Mouse (Mus musculus) intestine, postnatal 0 days (tissue): ENCODE measurements around the gene Aldh1l1. TPM values are rescaled to one million over a fixed set of nuclear protein-coding genes. Genes with fewer than 3 reads are reported as not detected.

Experiments used
- ATAC-seq: fragments of 200-750 bp; cut with Nextera tagmentation; 2 replicates; pipeline ENCODE4 v1.8.0; 2017; ENCODE audit warnings: mild to moderate bottlenecking, moderate TSS enrichment, moderate library complexity
- H3K27ac ChIP-seq: fragments of 300-500 bp; sonication (generic); 2 replicates; pipeline ENCODE4 v1.5.1; 2014; ENCODE audit warnings: mild to moderate bottlenecking, low read depth, low read length, moderate library complexity
- H3K27me3 ChIP-seq: fragments of 300-500 bp; sonication (generic); replicated peaks from 2 replicates; pipeline ENCODE4 v1.6.1; 2014; ENCODE audit warnings: low read length, mixed read lengths; ENCODE audit not compliant: control insufficient read depth, insufficient read depth
- H3K36me3 ChIP-seq: fragments of 300-500 bp; sonication (generic); 2 replicates; pipeline ENCODE4 v1.6.1; 2014; ENCODE audit warnings: mild to moderate bottlenecking, moderate library complexity; ENCODE audit not compliant: control insufficient read depth, insufficient read depth
- H3K4me1 ChIP-seq: fragments of 300-500 bp; sonication (generic); replicated peaks from 2 replicates; pipeline ENCODE4 v1.6.1; 2014; ENCODE audit warnings: antibody characterized with exemption, low read length, mixed read lengths; ENCODE audit not compliant: control insufficient read depth, insufficient read depth
- H3K4me2 ChIP-seq: fragments of 300-500 bp; sonication (generic); replicated peaks from 2 replicates; pipeline ENCODE4 v1.6.1; 2014; ENCODE audit warnings: low read depth, mild to moderate bottlenecking, moderate library complexity
- H3K4me3 ChIP-seq: fragments of 300-500 bp; sonication (generic); 2 replicates; pipeline ENCODE4 v1.5.1; 2014; ENCODE audit warnings: low read depth, low read length
- H3K9ac ChIP-seq: fragments of 300-500 bp; sonication (generic); 2 replicates; pipeline ENCODE4 v1.6.1; 2014; ENCODE audit warnings: mild to moderate bottlenecking, low read depth, low read length
- H3K9me3 ChIP-seq: fragments of 300-500 bp; sonication (generic); 2 replicates; pipeline ENCODE4 v1.6.1; 2016; ENCODE audit warnings: mixed run types; ENCODE audit not compliant: control insufficient read depth
- CTCF ChIP-seq: sonication (generic); IDR thresholded peaks from 2 replicates; pipeline ENCODE4 v1.5.1; 2016; ENCODE audit warnings: low read depth, mild to moderate bottlenecking, control low read depth, antibody characterized with exemption, moderate library complexity
- WGBS: fragments of 180-500 bp; shearing (Covaris S2); extraction: QIAGEN DNeasy Blood & Tissue Kit; methylation state at CpG from one replicate; pipeline ENCODE4 v1.1.7; 2014; 5-methylcytosine and 5-hydroxymethylcytosine counted together
- polyA plus RNA-seq: library from polyadenylated mRNA; unstranded; fragments of >200 nt; fragmentation: Nextera tagmentation; extraction: Ambion mirVana; gene quantifications from 2 replicates; pipeline ENCODE4 v1.2.1, GENCODE M21; 2015

Aldh1l1 gene
- polyA plus RNA-seq, 1 experiment from 2014 or later, result 12.1 TPM

DNA sequence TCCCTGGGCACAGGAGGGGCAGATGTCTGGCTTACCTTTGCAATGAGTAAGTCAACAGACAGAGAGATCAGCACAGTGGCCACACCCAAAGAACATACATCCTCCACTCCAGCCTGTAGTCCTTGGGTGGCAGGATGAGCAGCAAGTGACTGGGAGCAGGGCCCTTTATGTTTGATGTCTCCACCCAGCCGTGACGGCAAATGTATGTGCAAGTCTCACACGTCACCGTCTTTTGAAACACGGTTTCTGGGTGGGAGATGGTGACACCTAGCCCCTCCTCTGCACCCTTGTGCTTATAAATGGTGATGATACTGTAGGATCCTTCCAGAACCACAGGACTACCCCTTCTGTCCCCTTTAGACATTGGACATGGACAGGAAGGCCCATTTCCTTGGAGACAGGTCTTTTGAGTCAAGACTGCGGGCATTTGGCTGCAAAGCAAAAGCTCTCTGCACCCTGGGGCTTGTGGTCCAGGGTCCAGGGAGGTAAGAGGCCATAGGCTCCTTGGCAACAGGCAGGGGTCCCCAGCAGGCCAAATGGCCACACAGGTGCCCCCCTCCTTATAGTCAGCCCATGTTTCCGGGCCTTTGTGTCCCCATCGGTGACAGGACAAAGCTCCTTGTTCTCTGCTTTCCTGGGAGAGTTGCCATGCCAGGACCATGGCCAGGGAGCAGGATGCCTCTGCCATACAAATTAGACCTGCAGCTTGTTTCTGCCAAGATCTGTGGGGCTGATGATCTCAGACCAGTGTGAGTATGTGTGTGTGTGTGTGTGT is 48.7 kb downstream of the Aldh1l1 start:
- no peak for TF ChIP-seq CTCF
- H3K4me2 ChIP-seq, result no peak overlapping the region
- H3K36me3 ChIP-seq, result no peaks in the 10 kb centered on the region
- H3K4me3 ChIP-seq, result no peak overlapping the region
- no peak for ATAC-seq
- no peak overlapping the region for H3K9ac ChIP-seq
- H3K9me3 ChIP-seq, result no peaks in the 10 kb centered on the region
- H3K27me3 ChIP-seq, result 0 out of 2 replicates have a peak, but pooled peaks cover 4% of the 10 kb centered on the region
- H3K27ac ChIP-seq, result no peak overlapping the region
- H3K4me1 ChIP-seq, result no peaks in the 10 kb centered on the region
- WGBS, result 71% methylated on average over 8 of the region's 8 CpGs

DNA sequence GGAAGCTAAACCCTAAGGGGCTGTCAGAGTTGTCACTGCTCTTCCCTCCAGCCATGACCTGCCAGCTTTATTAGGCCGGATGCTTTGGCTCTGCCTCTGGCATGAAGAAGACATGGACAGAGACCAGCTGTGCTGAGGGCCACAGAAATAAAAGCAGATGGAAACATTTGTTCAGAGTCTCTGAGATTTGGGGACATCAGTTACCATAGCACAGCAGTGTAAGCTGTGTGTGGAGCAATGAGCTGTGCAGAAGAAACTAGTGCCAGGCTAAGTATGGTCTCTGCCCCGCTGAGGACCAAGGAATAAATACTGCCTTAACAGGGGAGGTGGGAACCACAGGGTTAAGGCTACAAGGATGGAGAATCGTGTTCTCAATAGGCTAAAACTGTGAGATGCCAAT is 50.6 kb downstream of the Aldh1l1 start:
- ATAC-seq, result no peak
- Histone ChIP-seq H3K36me3 (no peaks in the 10 kb centered on the region), H3K27ac (no peak overlapping the region), H3K4me2 (no peak overlapping the region), H3K9me3 (no peaks in the 10 kb centered on the region), H3K4me3 (no peak overlapping the region), H3K9ac (no peak overlapping the region), H3K4me1 (no peaks in the 10 kb centered on the region), H3K27me3 (0 out of 2 replicates have a peak, but pooled peaks cover 9% of the 10 kb centered on the region)
- no peak for TF ChIP-seq CTCF
- WGBS, result 59% methylated on average over 3 of the region's 3 CpGs

DNA sequence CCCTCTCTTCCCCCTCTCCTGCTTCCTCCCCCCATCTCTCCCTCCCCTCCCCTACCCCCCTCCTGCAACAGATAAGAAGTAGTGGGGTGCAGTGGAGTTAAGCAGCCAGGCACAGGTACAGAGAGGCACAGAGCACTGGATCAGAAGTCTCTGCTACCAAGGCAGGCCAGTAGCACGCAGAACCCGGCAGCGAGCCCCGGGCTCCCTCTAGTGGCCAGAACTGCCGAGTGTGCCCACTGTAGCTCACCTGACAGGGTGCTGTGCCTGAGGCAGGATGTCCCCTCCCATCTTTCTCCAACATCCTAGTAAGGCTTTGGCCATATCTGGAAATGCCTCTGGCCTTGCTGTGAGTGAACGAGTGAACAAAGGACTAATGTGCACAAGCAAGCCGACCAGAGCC is 51.7 kb downstream of the Aldh1l1 start:
- H3K27ac ChIP-seq, result no peak overlapping the region
- no peaks in the 10 kb centered on the region for H3K9me3 ChIP-seq
- WGBS, result 8% methylated on average over 7 of the region's 7 CpGs
- no peaks in the 10 kb centered on the region for H3K36me3 ChIP-seq
- peak; percentile 72; the same call in 1 of the 2 replicates for ATAC-seq
- no peak overlapping the region for H3K9ac ChIP-seq
- H3K4me1 ChIP-seq, result no peaks in the 10 kb centered on the region
- H3K4me2 ChIP-seq, result no peak overlapping the region
- H3K4me3 ChIP-seq, result no peak overlapping the region
- TF ChIP-seq CTCF, result peak; percentile 95
- H3K27me3 ChIP-seq, result peaks cover 16% of the 10 kb centered on the region; the same call in 1 of the 2 replicates

DNA sequence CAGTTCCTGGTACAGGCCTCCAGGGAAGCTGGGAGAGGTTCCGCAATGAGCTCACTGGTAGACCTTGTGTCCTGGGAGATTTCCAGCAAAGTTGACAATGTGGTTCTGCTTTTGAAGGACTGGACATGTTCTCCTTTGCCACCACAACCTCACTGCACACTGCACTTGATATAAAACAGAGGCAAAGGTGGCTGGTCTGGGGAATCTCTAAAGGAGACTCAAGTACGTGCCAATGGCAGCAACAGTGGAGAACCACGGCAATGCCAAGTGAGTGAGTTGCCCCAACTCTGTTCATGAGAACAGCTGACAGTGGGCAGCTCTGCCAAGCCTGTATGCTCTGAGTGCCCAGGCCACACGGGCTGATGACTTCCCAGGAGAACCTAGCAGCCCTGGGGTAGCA is 53.0 kb downstream of the Aldh1l1 start:
- ATAC-seq, result no peak
- H3K4me2 ChIP-seq, result no peak overlapping the region

DNA sequence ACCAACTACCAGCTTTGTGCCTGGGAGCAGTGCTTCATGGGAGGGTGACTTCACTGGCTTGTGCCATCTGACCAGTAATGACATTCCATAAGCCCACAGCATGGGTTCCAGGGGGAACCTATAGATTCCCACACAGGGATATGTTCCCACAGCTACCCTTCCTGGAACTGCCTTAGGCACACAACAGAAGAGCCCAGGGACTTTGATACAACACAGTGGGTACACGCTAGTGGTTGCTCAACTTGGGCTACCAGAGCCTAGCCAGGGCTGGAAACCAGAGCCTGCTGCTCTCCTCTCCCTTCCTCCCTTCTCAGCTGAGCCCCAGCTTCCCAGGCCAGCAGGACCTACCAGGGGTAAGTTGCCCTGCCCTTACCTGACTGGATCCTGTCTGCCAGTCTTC is 54.3 kb downstream of the Aldh1l1 start:
- 84% methylated on average over 1 of the region's 1 CpGs for WGBS
- TF ChIP-seq CTCF, result no peak
- peaks cover 16% of the 10 kb centered on the region; the same call in 1 of the 2 replicates for H3K27me3 ChIP-seq
- no peak overlapping the region for H3K9ac ChIP-seq
- no peak overlapping the region for H3K4me2 ChIP-seq
- no peaks in the 10 kb centered on the region for H3K9me3 ChIP-seq
- H3K4me1 ChIP-seq, result peaks cover 4% of the 10 kb centered on the region; the same call in 1 of the 2 replicates
- H3K27ac ChIP-seq, result no peak overlapping the region
- H3K4me3 ChIP-seq, result no peak overlapping the region
- ATAC-seq, result no peak
- no peaks in the 10 kb centered on the region for H3K36me3 ChIP-seq

More for the DNA sequence above, 53.0 kb downstream of the Aldh1l1 start:
- WGBS, result 91% methylated on average over 4 of the region's 4 CpGs
- Histone ChIP-seq H3K4me3 (no peak overlapping the region), H3K27ac (no peak overlapping the region), H3K36me3 (no peaks in the 10 kb centered on the region), H3K9ac (no peak overlapping the region), H3K9me3 (no peaks in the 10 kb centered on the region), H3K4me1 (no peaks in the 10 kb centered on the region; the same call in 1 of the 2 replicates), H3K27me3 (peaks cover 16% of the 10 kb centered on the region; the same call in 1 of the 2 replicates)
- no peak for TF ChIP-seq CTCF

DNA sequence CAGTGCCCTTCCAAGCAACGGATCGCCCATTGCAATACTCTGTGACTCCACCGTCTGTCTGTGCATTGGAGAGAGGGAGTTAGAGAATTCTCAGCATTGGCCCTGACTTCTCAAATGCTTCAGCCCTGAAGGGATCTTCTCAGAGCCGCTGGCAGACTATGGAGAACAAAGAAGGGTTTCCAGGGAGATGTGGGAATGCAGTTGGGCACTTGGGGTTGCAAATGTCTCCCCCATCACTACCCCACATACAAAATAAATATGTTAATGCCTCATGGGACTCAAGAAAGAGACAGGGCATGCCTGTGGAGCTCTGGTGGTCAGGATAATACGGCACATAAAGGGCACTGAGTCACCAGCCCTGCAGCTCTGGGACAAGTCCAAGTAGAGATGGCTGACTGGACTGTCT is 55.1 kb downstream of the Aldh1l1 start:
- Histone ChIP-seq H3K27ac (no peak overlapping the region), H3K4me1 (peaks cover 5% of the 10 kb centered on the region; the same call in 1 of the 2 replicates), H3K4me3 (no peak overlapping the region), H3K9ac (no peak overlapping the region), H3K36me3 (no peaks in the 10 kb centered on the region), H3K9me3 (no peaks in the 10 kb centered on the region), H3K4me2 (no peak overlapping the region), H3K27me3 (peaks cover 16% of the 10 kb centered on the region; the same call in 1 of the 2 replicates)
- WGBS, result 78% methylated on average over 5 of the region's 5 CpGs
- no peak for TF ChIP-seq CTCF
- ATAC-seq, result no peak
